Mouse (Mus musculus) ES-Bruce4 (cell line): ENCODE results near the gene Tsga10ip.
"Not testable (repeated sequence)": the region's sequence is repeated elsewhere in the genome, so short reads cannot be mapped to it uniquely, and the experiment has no call there.

Experiments used
- EP300 ChIP-seq: IDR thresholded peaks from 2 replicates; pipeline ENCODE4 v1.6.1; 2011; ENCODE audit warnings: low read depth, low read length; ENCODE audit not compliant: insufficient read depth
- POLR2A ChIP-seq: IDR thresholded peaks from one replicate; pipeline ENCODE4 v1.8.1; 2011; ENCODE audit warnings: low read length; ENCODE audit not compliant: insufficient read depth

DNA sequence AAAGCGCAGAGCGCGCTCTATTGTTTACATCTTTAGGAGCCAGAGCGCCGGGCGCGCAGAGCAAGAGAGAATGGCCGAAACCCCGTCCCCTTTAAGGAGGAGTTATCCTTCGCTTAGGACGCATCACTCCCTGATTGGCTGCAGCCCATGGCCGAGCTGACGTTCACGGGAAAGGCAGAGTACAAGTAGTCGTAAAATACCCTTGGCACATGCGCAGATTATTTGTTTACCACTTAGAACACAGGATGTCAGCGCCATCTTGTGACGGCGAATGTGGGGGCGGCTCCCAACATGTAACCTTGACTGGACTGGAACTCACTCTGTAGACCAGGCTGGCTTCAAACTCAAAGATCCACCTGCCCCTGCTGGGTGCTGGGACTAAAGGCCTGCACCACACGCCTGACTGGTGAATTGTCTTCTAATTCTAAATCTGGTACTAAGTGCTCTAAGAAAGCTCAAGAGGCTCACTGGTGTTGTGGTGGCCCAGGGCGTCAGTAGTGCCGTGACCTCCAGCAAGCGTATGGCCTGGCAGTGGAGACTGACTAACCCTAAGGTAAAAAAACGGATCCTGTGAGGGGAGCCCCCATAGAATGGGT is 4.3 kb upstream of the Tsga10ip start:
- not testable (repeated sequence) for TF ChIP-seq EP300, POLR2A
